Mouse (Mus musculus) forebrain, embryonic 13.5 days (tissue): ENCODE measurements at regions not wholly inside any gene's neighbourhood (a gene's known extent, or its start where the extent isn't known, plus 50 kb on each side); places are given as distances from the start of the nearest gene placed in this dataset.

Experiments used
- ATAC-seq: fragments of 200-750 bp; cut with Nextera tagmentation; 2 replicates; pipeline ENCODE4 v1.8.0; 2017
- H3K27ac ChIP-seq: fragments of 300-500 bp; sonication (generic); 2 replicates; pipeline ENCODE4 v1.5.1; 2015; ENCODE audit warnings: inconsistent platforms, mild to moderate bottlenecking, moderate library complexity
- H3K27me3 ChIP-seq: fragments of 300-500 bp; sonication (generic); 2 replicates; pipeline ENCODE4 v1.6.1; 2015; ENCODE audit warnings: mild to moderate bottlenecking, inconsistent platforms
- H3K36me3 ChIP-seq: fragments of 300-500 bp; sonication (generic); 2 replicates; pipeline ENCODE4 v1.6.1; 2015; ENCODE audit warnings: mild to moderate bottlenecking, inconsistent platforms; ENCODE audit not compliant: poor library complexity, severe bottlenecking
- H3K4me1 ChIP-seq: fragments of 300-500 bp; sonication (generic); 2 replicates; pipeline ENCODE4 v1.6.1; 2015; ENCODE audit warnings: inconsistent platforms
- H3K4me2 ChIP-seq: fragments of 300-500 bp; sonication (generic); 2 replicates; pipeline ENCODE4 v1.6.1; 2015; ENCODE audit warnings: inconsistent platforms, mild to moderate bottlenecking, moderate library complexity
- H3K4me3 ChIP-seq: fragments of 300-500 bp; sonication (generic); 2 replicates; pipeline ENCODE4 v1.5.1; 2015; ENCODE audit warnings: mild to moderate bottlenecking, inconsistent platforms
- H3K9ac ChIP-seq: fragments of 300-500 bp; sonication (generic); 2 replicates; pipeline ENCODE4 v1.6.1; 2015; ENCODE audit warnings: mild to moderate bottlenecking, inconsistent platforms
- H3K9me3 ChIP-seq: fragments of 300-500 bp; sonication (generic); replicated peaks from 2 replicates; pipeline ENCODE4 v1.6.1; 2016; ENCODE audit warnings: inconsistent platforms
- WGBS: fragments of 180-500 bp; shearing (Covaris S2); methylation state at CpG from one replicate; pipeline ENCODE4 v1.1.7; 2015; 5-methylcytosine and 5-hydroxymethylcytosine counted together

DNA sequence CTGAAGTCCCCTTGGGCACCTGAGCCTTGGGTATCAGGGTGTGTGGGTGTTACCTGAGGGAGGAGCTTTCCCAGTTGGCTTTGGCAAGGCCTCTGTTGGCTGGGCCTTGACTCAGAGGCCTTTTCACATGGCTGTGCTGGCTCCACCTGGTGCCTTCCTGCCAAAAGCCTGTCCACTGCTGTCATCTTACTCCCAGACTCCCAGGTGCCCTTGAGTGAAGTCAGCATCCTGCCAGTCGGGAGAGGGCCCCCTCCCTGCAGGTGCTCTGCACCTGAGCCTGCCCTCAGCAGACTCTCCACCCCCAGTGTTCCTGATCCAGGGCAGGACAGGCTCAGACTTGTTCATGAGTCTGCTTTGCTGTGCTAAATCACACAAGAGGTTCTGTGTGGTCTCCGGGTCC is 99.2 kb upstream of the Lgalsl start:
- no peak overlapping the region for H3K9ac ChIP-seq
- H3K27me3 ChIP-seq, result no peaks in the 10 kb centered on the region
- whole genome bisulfite sequencing, result 72% methylated on average over 2 of the region's 2 CpGs
- H3K4me2 ChIP-seq, result no peak overlapping the region
- no peaks in the 10 kb centered on the region for H3K36me3 ChIP-seq
- ATAC-seq, result no peak
- no peaks in the 10 kb centered on the region for H3K4me1 ChIP-seq
- H3K9me3 ChIP-seq, result no peaks in the 10 kb centered on the region
- no peak overlapping the region for H3K27ac ChIP-seq
- H3K4me3 ChIP-seq, result no peak overlapping the region

DNA sequence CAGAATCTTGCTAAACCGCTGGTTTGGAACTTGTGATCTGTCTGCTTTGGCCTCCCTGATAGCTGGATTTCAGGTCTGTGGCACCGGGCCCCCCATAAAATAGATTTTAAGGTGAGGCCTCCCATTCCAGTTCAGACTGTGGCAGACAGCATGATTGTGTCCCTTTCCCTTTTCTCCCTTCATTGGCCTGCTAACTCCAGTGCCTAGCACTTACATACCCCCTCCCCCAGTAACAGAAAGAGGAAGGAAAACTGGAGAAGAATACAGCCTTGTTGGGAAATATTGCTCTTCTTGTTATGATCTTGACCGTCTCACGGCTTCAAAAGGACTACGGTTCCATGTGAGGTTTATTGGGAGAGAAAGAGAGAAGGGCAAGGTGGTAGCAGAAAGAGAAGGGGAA is 99.7 kb upstream of the Lgalsl start:
- Histone ChIP-seq H3K4me2 (no peak overlapping the region), H3K4me3 (no peak overlapping the region), H3K27me3 (no peaks in the 10 kb centered on the region), H3K36me3 (no peaks in the 10 kb centered on the region), H3K4me1 (no peaks in the 10 kb centered on the region), H3K9ac (no peak overlapping the region), H3K27ac (no peak overlapping the region), H3K9me3 (no peaks in the 10 kb centered on the region)
- 91% methylated on average over 5 of the region's 5 CpGs for WGBS
- no peak for ATAC-seq

DNA sequence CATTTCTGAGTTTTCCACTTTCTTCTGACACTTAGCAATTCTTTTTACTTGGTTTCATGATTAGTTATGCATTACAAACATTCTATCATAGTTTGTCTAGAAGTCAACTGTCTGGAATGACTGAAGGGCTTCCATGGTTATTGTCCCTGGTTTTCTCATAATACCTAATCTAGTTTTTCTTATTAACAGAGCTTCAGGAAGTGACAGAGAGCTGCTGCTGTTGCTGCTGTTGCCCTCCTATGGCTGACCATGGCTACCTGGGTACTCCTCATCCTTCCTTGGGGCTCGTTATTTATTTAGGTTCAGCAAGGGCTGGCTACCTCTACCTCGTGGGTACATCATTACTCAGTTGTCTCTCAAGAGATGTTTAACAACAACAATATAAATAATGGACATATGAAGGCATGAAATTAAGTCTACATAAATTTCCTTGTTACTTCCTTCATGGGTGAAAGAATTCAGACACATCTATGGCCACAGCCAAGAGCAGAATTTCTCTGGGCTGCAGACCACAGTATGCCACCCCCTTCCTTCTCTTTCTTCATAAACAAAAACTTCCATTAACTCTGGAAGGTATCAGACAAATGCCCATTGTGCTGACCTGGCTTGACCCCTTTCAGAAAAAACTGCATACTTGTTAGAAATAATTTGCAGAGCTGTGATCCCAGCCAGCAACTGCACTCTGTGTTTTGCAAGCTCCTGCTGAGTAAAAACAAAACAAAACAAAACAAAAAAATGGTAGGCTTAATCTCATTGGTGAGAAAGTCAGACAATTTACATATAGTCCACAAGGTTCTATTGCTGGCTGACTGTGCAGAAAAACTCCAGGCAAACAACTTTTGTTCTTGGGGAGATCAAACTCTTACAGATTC is 103.6 kb upstream of the Lgalsl start:
- H3K4me1 ChIP-seq, result no peaks in the 10 kb centered on the region
- H3K4me3 ChIP-seq, result no peak overlapping the region
- H3K4me2 ChIP-seq, result no peak overlapping the region
- H3K36me3 ChIP-seq, result no peaks in the 10 kb centered on the region
- H3K9ac ChIP-seq, result no peak overlapping the region
- H3K27me3 ChIP-seq, result no peaks in the 10 kb centered on the region
- WGBS, result 42% methylated on average over 2 of the region's 2 CpGs
- no peak overlapping the region for H3K27ac ChIP-seq
- H3K9me3 ChIP-seq, result no peaks in the 10 kb centered on the region
- ATAC-seq, result no peak

DNA sequence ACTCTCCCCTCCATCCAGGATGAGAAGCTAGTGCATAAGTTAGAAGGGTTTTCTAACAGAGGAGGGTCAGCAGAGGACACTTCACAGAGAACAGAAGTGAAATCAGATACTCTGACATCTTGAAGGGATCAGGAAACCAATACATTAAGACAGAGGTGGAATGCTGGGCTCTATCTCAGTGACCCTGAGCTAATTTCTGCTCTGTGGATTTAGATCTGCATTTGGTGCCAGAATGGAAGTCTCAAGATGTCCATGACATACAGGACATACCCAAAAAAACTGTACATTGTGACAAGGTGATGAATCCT is 104.2 kb upstream of the Lgalsl start:
- no peak for ATAC-seq
- Histone ChIP-seq H3K4me1 (no peaks in the 10 kb centered on the region), H3K4me3 (no peak overlapping the region)

DNA sequence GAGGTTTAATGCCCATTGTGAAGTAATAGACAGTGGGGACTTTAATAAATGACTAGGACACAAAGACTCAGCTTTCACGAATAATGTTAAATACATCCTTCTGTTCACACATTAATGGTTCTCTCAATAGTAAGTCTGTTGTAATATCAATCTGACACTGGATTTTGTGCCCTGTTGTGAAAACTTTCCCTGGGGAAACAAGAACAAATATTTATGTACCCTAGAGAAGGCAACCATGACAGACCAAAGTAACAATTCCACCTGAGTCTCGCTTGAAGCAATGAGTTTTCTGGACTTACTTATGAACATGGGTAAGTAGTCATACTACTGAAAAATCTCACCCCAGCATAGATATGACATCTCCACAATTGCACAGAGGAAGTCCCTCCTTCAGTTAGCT is 105.1 kb upstream of the Lgalsl start:
- WGBS, result 91% methylated on average over 2 of the region's 2 CpGs
- Histone ChIP-seq H3K27ac (no peak overlapping the region), H3K4me1 (no peaks in the 10 kb centered on the region)

More for the DNA sequence above, 104.2 kb upstream of the Lgalsl start:
- no peak overlapping the region for H3K4me2 ChIP-seq
- H3K9ac ChIP-seq, result no peak overlapping the region
- H3K9me3 ChIP-seq, result no peaks in the 10 kb centered on the region
- no peaks in the 10 kb centered on the region for H3K36me3 ChIP-seq
- no peak overlapping the region for H3K27ac ChIP-seq
- no peaks in the 10 kb centered on the region for H3K27me3 ChIP-seq

DNA sequence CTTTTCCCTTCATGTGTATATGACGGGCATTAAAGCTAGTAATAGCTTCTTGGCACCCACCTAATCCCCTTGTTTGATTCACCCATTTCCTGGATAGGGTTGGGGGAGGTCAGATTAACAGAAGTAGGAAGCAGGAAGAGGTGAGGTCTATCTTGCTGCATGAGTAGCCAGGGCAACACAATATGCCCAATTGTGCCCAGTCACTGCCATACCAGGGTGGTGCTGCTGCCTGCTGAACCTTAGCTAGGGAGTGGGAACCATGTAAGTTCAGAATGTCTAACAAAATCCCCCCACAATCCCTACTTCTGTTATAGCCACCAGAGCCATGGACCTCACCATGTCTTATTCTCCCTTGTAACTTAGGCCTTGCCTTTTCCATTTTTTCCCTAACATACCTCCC is 106.1 kb upstream of the Lgalsl start:
- no peak for ATAC-seq
- 82% methylated on average over 1 of the region's 1 CpGs for WGBS

More for the DNA sequence above, 105.1 kb upstream of the Lgalsl start:
- Histone ChIP-seq H3K27me3 (no peaks in the 10 kb centered on the region), H3K4me2 (no peak overlapping the region), H3K9ac (no peak overlapping the region), H3K36me3 (no peaks in the 10 kb centered on the region), H3K4me3 (no peak overlapping the region), H3K9me3 (no peaks in the 10 kb centered on the region)
- ATAC-seq, result no peak

DNA sequence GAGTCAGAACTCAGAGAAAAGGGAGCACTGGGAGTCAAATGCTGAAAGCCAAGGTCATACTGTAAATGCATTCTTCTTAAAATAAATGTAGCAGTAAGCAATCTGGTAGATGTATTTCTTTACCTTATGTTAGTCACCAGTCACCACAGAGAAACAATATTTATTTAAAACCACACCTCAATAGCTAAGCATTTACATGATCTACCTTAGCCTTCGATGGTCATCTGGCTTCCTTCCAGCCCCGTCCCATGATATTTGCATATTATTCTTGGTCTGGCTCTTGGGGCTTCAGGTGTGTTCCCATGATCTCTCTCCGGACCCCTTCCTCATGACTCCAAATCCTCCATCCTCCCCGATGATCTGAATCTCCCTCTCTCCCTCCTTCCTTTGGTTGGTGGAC is 107.1 kb upstream of the Lgalsl start:
- Histone ChIP-seq H3K4me1 (peaks cover 5% of the 10 kb centered on the region; the same call in 1 of the 2 replicates), H3K9ac (no peak overlapping the region), H3K9me3 (no peaks in the 10 kb centered on the region), H3K27me3 (no peaks in the 10 kb centered on the region), H3K4me3 (no peak overlapping the region), H3K27ac (no peak overlapping the region), H3K36me3 (no peaks in the 10 kb centered on the region), H3K4me2 (no peak overlapping the region)
- 91% methylated on average over 4 of the region's 4 CpGs for WGBS
- ATAC-seq, result no peak

More for the DNA sequence above, 106.1 kb upstream of the Lgalsl start:
- H3K4me2 ChIP-seq, result no peak overlapping the region
- H3K27me3 ChIP-seq, result no peaks in the 10 kb centered on the region
- no peak overlapping the region for H3K4me3 ChIP-seq
- H3K9ac ChIP-seq, result no peak overlapping the region
- no peak overlapping the region for H3K27ac ChIP-seq
- H3K4me1 ChIP-seq, result peaks cover 5% of the 10 kb centered on the region; the same call in 1 of the 2 replicates
- no peaks in the 10 kb centered on the region for H3K9me3 ChIP-seq
- no peaks in the 10 kb centered on the region for H3K36me3 ChIP-seq

DNA sequence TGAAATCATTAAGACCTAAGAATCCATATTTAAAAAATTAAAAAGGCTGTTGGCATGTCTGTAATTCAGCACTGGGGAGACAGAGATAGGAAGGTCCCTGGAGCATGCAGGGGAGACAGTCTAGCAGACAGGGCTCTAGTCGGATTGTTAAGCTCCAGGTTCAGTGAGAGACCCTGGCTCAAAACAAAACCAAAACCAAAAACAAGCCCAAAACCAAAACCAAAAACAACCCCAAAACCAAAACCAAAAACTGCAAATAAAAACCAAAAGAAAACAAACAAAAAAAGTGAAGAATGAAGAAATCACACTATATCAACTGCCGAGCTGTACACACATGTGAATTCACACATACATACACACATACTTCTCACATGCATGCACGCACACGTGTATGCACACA is 108.8 kb upstream of the Lgalsl start:
- Histone ChIP-seq H3K9me3 (no peaks in the 10 kb centered on the region), H3K36me3 (no peaks in the 10 kb centered on the region), H3K4me1 (peaks cover 5% of the 10 kb centered on the region; the same call in 1 of the 2 replicates), H3K27ac (no peak overlapping the region), H3K4me3 (no peak overlapping the region), H3K4me2 (no peak overlapping the region), H3K9ac (no peak overlapping the region), H3K27me3 (no peaks in the 10 kb centered on the region)
- 86% methylated on average over 4 of the region's 4 CpGs for WGBS
- ATAC-seq, result no peak

DNA sequence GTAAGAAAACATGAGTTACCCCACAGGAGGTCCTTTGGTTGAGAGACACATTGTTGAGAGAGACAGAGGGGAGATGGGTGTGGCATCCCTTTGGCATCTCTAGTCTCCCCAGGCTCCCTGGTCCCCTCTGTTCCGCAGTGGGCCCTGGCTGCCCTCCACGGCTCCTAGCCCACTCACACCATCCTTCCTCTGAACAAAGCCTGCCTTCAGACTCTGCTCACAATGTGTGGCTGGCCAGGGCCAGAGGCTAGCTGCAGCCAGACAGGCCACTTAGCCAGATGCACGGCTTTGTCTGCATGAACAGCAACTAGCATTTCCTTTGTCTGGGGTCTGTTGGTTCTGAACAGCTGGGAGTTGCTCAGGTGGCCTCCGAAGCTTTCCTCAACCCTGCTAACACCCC is 110.7 kb upstream of the Lgalsl start:
- WGBS, result 34% methylated on average over 4 of the region's 4 CpGs
- H3K4me2 ChIP-seq, result no peak overlapping the region
- H3K27me3 ChIP-seq, result no peaks in the 10 kb centered on the region
- H3K4me1 ChIP-seq, result peaks cover 5% of the 10 kb centered on the region; the same call in 1 of the 2 replicates
- no peak overlapping the region; the same call in 1 of the 2 replicates for H3K9ac ChIP-seq
- H3K27ac ChIP-seq, result no peak overlapping the region
- H3K36me3 ChIP-seq, result no peaks in the 10 kb centered on the region
- H3K9me3 ChIP-seq, result no peaks in the 10 kb centered on the region
- ATAC-seq, result peak; percentile 36; the same call in 1 of the 2 replicates
- no peak overlapping the region for H3K4me3 ChIP-seq

DNA sequence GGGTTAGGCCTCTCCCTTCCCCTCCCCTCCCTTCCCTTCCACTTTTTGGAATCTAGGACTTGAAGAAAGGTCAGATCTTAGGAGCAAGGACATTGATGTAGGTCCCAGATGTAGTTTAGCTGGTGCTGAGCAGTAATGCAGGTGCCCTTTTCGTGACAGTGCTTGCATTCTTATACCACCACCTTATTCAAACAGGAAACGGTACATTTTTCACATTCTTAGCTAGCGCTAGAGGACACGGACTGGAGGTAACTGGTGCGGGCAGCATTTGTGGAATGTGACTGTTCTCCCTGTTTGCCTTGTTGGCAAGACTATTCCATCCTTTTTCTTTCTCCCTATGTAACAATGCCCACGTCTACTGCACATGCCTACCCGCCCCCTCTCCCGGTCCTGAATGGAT is 124.7 kb upstream of the Lgalsl start:
- 77% methylated on average over 8 of the region's 8 CpGs for WGBS
- no peak for ATAC-seq
- Histone ChIP-seq H3K36me3 (no peaks in the 10 kb centered on the region), H3K9me3 (no peaks in the 10 kb centered on the region), H3K27ac (no peak overlapping the region), H3K4me2 (no peak overlapping the region), H3K4me1 (no peaks in the 10 kb centered on the region), H3K27me3 (no peaks in the 10 kb centered on the region), H3K9ac (no peak overlapping the region), H3K4me3 (no peak overlapping the region)

DNA sequence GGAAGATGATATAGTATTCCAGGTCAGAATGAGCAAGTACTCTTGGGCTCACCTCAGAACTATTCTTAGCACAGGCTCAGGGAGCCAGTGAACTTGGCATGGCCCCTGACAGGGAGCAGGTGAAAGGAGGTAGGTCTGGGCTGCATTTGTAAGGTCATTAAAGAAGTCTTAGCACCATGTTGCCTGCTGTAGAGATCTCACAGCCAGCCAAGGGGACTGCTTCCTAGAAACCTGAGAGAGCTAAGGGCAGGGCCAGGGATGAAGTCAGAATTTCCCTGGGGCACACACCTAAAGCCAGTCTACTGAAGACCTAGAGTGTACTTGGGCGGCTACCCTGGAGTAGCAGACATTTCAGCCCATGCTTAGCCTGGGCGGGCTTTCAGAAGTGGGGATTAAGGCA is 126.9 kb upstream of the Lgalsl start:
- Histone ChIP-seq H3K27ac (no peak overlapping the region), H3K4me3 (no peak overlapping the region), H3K4me2 (no peak overlapping the region), H3K27me3 (no peaks in the 10 kb centered on the region), H3K9ac (no peak overlapping the region), H3K36me3 (no peaks in the 10 kb centered on the region), H3K4me1 (no peaks in the 10 kb centered on the region), H3K9me3 (no peaks in the 10 kb centered on the region)
- no peak for ATAC-seq
- WGBS, result 58% methylated on average over 2 of the region's 2 CpGs

DNA sequence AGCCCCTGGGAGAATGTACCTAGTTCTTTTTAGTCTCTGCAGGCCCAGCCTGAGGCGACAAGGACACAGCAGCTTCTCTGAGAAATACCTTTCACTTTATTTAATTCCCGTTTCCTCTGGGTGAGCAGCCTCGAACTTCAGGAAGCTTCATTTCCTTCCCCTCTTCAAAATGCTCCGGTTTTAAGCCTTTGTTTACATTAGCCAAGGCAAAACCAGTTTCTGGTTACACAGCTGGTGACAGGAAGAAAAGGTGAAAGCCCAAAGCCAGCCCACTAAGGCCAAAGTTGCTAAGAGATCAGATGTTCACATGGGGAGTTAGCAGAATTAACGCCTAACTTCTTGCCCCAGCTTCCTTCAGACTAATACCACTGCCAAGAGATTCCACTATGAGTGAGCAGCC is 127.4 kb upstream of the Lgalsl start:
- Histone ChIP-seq H3K27ac (no peak overlapping the region), H3K4me1 (no peaks in the 10 kb centered on the region), H3K4me2 (no peak overlapping the region), H3K9ac (no peak overlapping the region), H3K4me3 (no peak overlapping the region), H3K36me3 (no peaks in the 10 kb centered on the region), H3K27me3 (no peaks in the 10 kb centered on the region), H3K9me3 (no peaks in the 10 kb centered on the region)
- no peak for ATAC-seq
- 19% methylated on average over 5 of the region's 5 CpGs for WGBS

DNA sequence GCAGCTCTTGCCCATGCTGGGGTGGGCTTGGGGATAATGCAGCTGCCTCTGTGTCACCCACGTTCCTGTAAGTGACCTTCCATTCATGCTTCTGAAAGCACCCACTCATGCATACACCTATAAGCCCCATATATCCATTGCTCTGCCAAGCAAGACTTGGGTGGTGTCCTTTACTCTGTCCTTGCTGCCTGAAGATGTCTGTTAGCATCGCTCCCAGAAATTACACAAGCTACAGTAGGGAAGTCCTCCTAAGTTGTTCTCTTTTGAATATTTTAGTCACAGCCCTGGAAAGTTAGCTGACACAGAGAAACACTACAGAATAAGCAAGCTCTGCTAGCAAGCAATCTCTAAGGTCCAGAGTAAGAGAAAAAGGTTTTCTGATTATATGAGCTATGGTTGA is 129.2 kb upstream of the Lgalsl start:
- Histone ChIP-seq H3K9me3 (no peaks in the 10 kb centered on the region), H3K27me3 (no peaks in the 10 kb centered on the region), H3K27ac (no peak overlapping the region), H3K4me1 (no peaks in the 10 kb centered on the region), H3K9ac (no peak overlapping the region), H3K4me2 (no peak overlapping the region), H3K4me3 (no peak overlapping the region), H3K36me3 (no peaks in the 10 kb centered on the region)
- 47% methylated on average over 2 of the region's 2 CpGs for WGBS
- ATAC-seq, result no peak
